Mouse (Mus musculus) CH12.LX (cell line): ENCODE measurements at regions not wholly inside any gene's neighbourhood (a gene's known extent, or its start where the extent isn't known, plus 50 kb on each side); places are given as distances from the start of the nearest gene placed in this dataset.

Source experiments
- CHD1 ChIP-seq: IDR thresholded peaks from 2 replicates; pipeline ENCODE4 v1.6.1; 2012; ENCODE audit warnings: low read depth, low read length, improper control_type of control experiment, inconsistent platforms
- CTCF ChIP-seq, 2 experiments: IDR thresholded peaks in 1 of 2; conservative IDR thresholded peaks in 1 of 2; 2 replicates each; pipeline ENCODE4 v1.5.1; 2011 to 2012; ENCODE audit warnings: low read depth in 2 of 2, low read length in 2 of 2, improper control_type of control experiment in 1 of 2, inconsistent platforms in 1 of 2, mild to moderate bottlenecking in 1 of 2, moderate library complexity in 1 of 2
- ELF1 ChIP-seq: IDR thresholded peaks from 2 replicates; pipeline ENCODE4 v1.6.1; 2014; ENCODE audit warnings: low read depth, mild to moderate bottlenecking, inconsistent platforms, low read length, improper control_type of control experiment
- EP300 ChIP-seq: IDR thresholded peaks from 2 replicates; pipeline ENCODE4 v1.6.1; 2011; ENCODE audit warnings: low read length, improper control_type of control experiment
- HCFC1 ChIP-seq: IDR thresholded peaks from 2 replicates; pipeline ENCODE4 v1.6.1; 2012; ENCODE audit warnings: low read depth, mild to moderate bottlenecking, inconsistent platforms, low read length, improper control_type of control experiment
- KAT2A ChIP-seq: IDR thresholded peaks from 2 replicates; pipeline ENCODE4 v1.6.1; 2012; ENCODE audit warnings: low read length, improper control_type of control experiment, inconsistent platforms; ENCODE audit not compliant: insufficient replicate concordance
- MAFK ChIP-seq: IDR thresholded peaks from 2 replicates; pipeline ENCODE4 v1.6.1; 2011; ENCODE audit warnings: low read length, improper control_type of control experiment; ENCODE audit not compliant: insufficient replicate concordance
- MAX ChIP-seq: IDR thresholded peaks from 2 replicates; pipeline ENCODE4 v1.6.1; 2011; ENCODE audit warnings: low read length, improper control_type of control experiment
- NRF1 ChIP-seq: IDR thresholded peaks from 2 replicates; pipeline ENCODE4 v1.6.1; 2014; ENCODE audit warnings: low read depth, mild to moderate bottlenecking, inconsistent platforms, low read length, improper control_type of control experiment, moderate library complexity
- POLR2A ChIP-seq: IDR thresholded peaks from 2 replicates; pipeline ENCODE4 v1.6.1; 2011; ENCODE audit warnings: low read depth, mild to moderate bottlenecking, improper control_type of control experiment, low read length
- SMC3 ChIP-seq: IDR thresholded peaks from 2 replicates; pipeline ENCODE4 v1.6.1; 2011; ENCODE audit warnings: low read depth, low read length, improper control_type of control experiment
- ZMIZ1 ChIP-seq: IDR thresholded peaks from 2 replicates; pipeline ENCODE4 v1.6.1; 2012; ENCODE audit warnings: low read depth, mild to moderate bottlenecking, inconsistent platforms, low read length, improper control_type of control experiment

DNA sequence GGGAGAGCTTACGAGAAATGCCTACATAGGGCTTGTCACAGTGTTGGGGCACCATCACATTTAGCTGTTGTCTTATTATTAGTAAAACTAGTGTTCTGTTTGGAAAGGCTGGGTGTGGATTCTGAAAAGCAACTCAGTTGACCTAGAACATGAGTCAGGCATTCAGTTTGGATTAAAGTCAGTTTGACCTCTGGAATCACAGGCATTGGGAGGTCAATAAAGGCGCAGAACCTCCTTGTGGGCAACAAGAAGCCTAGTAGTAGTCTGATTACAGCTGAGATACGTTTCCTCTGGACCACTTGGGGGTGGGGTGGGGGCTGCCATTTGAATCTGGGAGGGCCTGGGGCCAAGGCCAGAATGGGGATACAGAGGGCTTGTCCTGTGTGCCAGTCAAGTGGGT lies 52.1 kb upstream of the Map3k1 start:
- no peak for TF ChIP-seq CTCF (conservative IDR thresholded peaks at IDR 0.05 in 1 of 2, IDR thresholded peaks at IDR 0.05 in 1 of 2; ENCODE audit: low read depth in 2 of 2, low read length in 2 of 2)
- TF ChIP-seq KAT2A = no peak
- TF ChIP-seq POLR2A = no peak
- TF ChIP-seq SMC3 = no peak
- TF ChIP-seq EP300 = no peak
- no peak for TF ChIP-seq NRF1
- TF ChIP-seq MAFK = no peak
- no peak for TF ChIP-seq ELF1
- TF ChIP-seq MAX = no peak
- no peak for TF ChIP-seq CHD1
- TF ChIP-seq HCFC1 = no peak
- TF ChIP-seq ZMIZ1 = no peak
